Mouse (Mus musculus): ENCODE data around the gene Syndig1.

Syndig1 gene

DNA sequence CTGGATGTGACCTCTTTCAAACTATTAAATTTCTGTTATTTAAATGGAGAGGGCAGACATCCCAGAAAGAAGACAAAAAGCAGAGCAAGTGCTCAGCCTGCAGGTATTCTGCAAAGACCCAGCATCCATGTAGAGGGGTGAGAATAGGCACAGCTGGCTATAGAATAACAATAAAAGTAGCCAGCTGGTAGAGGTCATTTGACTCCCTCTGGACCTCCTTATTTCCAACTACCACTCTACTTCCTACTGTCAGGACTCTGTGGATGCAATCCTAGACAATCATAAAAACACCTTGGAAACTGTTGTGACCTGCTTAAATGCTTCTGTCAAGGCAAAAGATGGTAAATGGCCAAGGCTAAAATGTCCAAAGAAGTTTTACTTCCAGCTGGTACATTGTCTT is 153.5 kb downstream of the Syndig1 start:
- DNase-seq (ENCODE audit: low spot score), result no peak

DNA sequence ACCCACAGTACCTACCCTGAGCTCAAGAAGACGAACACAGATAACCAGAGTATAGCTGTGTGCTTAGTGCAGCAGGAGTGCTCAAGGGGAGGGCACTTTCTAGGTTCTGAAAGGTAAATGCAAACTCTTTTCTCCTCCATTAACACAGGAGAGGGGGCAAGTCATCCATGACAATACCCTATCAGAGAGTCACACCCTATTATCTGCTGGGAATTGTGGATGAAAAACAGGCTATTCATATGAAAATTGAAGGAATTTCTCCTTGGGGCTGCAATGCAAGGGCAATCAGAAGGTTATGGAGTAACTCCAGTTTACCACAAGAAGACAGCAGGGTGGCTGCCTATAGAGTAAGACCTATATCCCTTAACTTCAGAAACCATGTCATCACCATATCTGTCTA is 154.1 kb downstream of the Syndig1 start:
- DNase-seq (ENCODE audit: low spot score), result no peak

DNA sequence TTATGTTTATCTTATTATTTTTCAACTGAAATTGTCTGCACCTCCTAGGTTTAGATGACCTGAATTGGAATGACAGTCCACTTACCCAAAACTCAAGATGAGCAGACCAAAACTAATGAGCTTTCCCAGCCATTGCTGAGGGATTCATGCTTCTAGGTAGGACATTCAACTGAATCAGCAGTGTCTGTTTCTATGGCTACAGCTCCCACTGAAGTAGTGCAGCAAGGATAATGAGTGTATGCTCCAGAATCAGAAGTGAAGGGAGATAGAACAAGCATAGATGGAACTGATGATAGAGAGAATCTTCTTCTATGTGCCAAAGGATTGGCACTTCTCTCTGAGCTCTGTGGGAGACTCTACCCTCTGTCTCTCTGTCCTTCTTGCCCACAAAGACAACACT is 158.6 kb downstream of the Syndig1 start:
- no peak for DNase-seq (ENCODE audit: low spot score)

DNA sequence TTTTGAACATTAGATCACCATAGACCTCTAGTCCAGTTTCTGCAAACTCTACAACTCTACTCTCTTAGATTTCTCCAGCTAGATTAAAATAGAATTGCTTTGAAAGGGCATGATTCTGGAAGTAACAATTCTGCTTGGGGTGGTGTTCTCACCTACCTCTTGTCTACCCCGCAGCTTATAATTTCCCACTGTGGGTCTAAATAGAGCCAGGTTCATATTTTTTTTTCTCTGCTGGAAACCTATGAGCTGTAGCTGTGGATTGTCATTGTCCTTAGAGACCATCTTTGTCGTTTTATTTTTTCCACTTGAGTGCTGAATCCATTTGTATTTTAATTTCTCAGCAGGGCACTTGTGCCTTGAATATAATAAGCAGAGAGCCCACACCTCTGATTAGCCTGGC is 162.5 kb downstream of the Syndig1 start:
- no peak for DNase-seq (ENCODE audit: low spot score)

DNA sequence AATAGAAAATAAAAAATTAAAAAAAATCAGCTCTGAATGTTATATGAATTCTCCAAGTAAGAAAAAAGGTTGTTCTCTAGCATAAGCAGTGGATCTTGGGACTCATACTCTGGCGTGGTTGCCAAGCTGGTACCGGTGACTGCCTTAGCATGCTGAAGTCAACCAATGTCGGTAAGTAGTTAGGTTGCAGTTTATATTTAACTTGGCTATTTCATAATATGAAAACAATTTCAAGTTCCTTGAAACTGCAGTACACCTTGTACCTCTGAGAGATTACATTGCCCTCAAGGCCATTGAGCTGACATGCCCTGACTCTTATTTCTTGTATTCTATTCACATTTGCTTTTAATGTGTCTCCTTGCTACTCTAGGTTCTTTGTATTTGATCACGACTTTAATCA is 163.9 kb downstream of the Syndig1 start:
- no peak for DNase-seq (ENCODE audit: low spot score)

DNA sequence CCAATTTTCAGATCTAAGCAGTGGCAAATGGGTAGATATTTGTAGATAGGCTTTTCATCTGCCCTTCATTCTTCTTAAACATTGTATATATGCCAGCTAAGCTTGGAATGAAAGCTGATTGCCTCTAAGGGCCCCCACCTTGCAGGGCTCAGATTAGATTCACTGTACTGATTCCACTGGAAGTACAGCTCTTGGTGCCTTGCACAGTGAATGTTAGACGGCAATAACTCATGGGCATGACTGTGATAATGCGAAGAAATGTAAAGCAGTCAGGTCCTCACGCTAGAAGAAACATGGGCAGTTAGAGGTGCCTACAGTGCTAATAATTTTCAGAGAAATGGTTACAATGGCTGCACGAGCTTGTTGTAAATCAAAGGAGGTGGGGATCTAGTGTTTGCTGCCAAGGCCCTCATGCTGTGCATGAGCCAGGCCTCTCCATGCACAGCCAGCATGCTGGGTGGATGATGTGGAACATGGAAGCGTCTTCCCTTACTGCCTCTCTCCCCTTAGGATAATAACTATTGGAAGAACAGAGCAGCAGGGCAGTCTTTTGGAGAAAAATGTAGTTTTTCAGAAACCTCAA is 167.5 kb downstream of the Syndig1 start:
- DNase-seq (ENCODE audit: low spot score), result no peak

DNA sequence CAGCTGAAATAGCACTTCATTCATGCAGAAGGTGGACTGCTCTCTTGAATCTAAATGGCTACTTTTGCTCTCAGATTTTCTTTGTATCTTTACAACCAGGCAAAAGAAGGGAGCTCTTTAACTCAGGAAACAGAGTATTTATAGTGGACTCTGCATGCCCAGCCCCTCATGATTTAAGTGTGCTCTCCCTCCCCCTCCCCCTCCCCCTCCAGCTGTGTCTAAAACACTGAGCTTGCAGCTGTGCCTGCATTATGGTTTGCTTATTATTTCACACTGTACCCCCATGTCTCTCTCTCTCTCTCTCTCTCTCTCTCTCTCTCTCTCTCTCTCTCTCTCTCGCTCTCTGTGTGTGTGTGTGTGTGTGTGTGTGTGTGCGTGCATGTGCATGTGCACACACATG is 168.6 kb downstream of the Syndig1 start:
- DNase-seq (ENCODE audit: low spot score), result no peak

DNA sequence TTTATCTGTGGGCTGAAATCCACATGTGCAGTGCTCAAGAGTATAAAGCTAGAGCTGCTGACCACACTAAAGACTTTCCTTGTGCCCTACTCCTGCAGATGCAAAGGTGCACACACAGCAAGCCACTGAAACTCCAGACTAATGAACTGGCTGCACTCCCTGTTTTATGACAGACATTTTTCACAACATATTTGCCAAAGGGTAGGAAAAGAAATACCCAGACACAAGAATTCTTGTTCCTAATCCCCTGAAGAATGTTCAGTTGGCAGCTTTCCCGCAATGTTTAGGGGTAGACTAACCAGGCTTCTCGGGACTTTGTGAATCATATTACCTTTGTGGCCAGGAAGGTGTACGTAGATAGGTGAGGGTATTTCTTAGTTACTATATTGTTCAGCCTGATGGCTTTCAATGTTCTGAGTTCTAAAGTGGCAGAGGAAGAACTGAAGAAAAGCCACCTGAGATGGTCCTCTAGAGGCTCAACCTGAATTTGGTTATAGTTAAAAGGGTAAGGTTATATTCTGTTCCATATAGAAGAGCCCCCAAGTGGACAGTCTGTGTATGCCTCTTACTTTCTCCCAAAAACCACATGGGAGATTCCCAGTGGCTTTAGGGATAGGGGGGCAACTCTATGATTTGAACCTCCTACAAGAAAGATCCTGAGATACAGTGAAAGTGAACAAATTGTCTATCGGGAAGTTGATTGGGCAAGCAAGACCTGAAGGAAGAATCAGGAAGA is 169.5 kb downstream of the Syndig1 start:
- DNase-seq (ENCODE audit: low spot score), result no peak

DNA sequence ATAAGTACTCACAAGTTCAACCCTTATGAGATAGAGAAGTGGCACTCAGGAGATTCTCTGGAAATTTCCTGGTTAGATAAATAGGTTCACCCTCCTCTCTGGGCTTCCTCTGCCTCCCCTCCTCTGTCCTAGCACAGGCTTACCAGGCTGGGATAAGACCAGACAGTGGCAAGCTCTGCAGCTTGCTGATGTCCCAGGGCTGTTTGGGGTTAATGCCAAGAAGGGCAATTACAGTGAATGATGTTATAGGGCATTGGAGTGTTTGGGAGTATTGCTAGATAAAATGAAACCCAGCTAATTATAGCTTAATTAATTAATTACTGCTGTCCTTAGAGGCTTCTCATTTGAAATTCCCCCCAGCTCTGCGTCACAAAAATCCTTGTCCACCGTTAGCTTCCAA is 171.6 kb downstream of the Syndig1 start:
- DNase-seq (ENCODE audit: low spot score), result no peak

DNA sequence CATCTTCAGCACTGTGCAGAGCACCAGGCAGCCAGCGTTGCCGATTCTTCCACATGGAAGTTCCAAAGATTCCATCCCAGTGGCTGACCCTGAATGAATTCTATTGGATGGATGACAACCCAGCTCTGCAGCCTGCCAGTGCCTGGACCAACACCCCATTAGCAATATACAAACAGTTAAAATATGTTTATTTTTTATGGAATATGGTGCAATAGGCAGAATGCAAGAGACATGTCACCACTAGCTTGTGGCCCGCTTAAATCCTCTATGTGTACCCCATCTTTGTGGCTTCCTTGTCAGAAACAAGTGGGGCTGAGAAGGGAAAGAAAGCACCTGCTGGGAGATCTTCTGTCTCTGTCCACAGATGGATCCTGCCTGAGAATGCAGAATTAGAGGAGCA is 174.5 kb downstream of the Syndig1 start:
- DNase-seq (ENCODE audit: low spot score), result no peak

DNA sequence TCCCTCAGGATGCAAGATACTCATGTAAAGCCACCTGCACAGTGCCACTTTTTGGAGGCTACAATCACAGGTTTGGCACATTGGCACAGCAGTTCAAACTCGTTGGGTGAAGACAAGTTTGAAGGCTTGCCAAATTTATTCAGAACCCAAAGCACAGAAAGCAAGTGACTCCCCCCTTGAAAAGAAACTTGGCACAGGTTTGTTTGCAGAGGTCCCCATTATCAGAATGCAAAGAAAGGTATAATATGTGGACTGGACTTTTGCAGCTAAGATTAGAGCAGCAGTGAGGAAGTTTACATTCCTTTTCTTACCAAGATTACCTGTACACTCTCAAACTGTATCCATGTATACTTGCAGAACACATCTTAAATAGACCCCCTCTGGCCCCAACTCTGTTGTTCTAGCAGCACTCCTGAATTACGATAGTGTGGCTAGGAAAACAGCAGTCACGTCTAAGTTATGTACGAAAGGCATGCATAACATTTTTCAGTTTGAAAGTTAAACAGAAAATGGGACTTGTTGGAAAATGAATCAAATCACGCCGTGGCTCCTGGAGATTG is 183.9 kb downstream of the Syndig1 start:
- no peak for DNase-seq (ENCODE audit: low spot score)

DNA sequence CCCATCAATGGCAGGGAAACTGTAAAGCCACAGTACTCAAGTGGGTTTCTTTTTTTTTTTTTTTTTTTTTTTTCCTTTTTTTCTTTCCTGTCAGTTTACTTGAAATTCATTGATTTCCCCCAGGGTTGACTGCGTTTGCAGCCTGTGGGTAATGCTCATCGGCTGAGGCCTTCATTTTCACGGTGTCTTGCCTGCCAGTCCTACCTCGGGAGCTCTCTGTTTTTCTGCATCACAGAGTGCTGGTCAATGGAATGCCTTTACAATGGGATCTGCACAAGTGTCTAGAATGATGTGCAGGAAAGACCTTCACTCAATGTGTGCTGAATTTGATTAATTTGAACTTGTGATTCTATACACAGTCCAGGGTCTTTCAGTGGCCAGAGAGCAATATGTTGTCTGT is 184.8 kb downstream of the Syndig1 start:
- no peak for DNase-seq (ENCODE audit: low spot score)

DNA sequence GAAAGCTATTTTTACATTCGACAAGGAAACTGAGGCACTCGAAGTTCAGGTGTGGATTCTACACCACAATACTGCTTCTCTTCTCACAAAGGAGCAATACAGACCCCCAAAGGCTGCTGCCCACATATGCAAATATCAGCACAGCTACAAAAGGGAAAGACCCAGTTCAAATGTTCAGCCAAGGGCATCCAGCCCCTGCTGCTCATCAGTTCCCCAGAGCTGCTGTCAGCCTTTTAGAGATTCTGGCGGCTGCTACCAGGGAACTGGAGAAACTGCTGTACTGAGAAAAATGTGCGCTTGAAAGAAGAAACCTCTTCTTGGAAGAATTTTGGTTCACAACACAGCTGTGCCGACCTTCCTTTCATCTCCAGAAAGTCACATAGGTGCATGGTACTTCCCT is 187.3 kb downstream of the Syndig1 start:
- no peak for DNase-seq (ENCODE audit: low spot score)

DNA sequence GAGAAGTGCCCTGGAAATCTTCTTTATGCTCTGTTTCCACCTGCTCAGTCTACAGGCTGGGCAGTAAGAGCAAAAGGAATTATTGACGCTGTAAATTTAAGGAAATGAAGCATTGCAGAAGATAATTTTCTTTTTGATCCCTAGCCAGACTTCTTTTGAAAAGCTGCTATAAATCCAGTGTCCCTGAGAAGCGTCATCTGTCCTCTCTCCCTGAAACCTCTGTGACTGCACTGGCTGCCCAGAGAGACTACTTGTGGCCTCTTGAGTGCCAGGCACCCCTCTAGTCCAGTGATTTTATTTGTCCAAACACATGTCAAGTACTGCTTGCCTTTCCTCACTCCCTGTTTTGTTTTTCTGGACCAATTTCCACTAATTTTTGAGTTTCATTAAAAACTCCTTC is 191.7 kb downstream of the Syndig1 start:
- DNase-seq (ENCODE audit: low spot score), result no peak

DNA sequence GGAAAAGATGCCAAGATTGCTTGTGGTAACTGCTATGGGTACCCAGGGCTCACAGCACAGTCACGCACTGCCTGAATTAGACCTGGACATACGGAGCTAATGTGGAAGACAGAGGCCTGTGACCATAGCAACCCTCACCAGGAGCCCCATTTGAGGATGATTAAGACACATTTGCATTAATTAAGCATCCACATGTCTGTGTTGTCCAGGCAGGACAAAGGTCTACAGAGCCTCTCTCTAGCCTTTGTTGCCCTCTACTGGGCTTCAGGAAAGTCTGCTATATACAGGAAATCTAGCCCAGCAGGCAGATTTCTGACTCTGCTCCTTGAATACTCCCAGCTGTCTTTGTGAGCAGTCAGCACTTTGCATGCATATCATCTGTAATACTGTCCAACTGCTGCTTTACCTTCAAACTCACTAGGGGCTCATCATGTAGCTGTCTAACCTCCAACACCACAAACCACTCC is 194.9 kb downstream of the Syndig1 start:
- no peak for DNase-seq (ENCODE audit: low spot score)

DNA sequence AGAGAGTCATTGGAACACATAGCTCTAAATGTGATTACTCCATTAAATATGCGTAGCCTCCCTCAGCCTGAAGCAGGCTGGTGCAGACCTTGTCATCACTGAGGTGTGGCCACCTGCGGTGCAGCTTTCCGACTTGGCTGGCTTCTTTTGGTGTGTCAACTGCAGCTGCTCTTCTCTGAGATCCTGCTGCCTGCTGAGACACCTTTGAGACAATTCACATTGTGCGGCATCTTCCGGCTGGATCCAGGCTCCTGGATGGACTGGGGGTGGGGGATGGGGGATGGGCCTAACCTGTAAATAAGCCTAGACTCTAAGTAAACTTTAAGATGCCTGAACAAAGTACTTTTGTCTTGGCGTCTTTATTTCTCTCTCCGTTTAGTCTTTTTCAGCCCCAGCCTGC is 214.5 kb downstream of the Syndig1 start:
- DNase-seq (ENCODE audit: low spot score), result no peak

Measured in spleen, adult 12 weeks (tissue).